12 mouse cellular contexts compared by ENCODE assay signal in the genomic region with DNA sequence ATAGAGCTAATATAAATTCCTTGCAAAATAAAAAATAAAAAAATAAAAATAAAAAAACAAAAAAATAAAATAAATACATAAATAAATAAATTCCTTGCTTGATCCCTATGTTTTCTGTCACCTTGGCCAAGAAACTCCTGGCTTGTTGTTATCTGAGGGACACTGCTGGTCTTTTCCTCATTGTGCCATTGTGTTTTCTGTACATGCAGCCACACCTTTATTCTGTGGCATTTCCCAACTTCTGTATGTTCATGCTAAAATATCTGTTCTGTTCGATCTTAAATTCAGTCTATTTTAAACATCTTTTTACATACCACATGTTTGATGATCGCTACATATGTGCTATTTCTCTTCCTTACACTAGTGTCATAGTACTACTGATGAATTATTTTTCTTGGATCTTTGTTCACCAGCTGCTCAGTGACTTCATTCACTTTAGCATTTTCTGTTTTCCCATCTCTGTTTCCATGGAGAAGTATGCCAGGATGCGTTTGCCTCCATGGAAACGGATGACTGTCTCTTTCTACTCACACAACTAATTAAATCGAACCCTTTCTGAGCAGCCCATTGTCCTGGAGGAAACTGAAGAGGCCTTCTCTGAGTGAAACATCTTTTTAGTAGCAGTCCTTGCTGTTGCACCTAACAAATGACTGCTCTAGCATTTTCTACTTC. TPM values are rescaled to one million over a fixed set of nuclear protein-coding genes. Genes with fewer than 3 reads are reported as not detected.
DNase-seq lines count a peak whose midpoint lies in the region; ATAC-seq lines count a peak whose summit lies in the region.
"Had no signal": no experiment of that assay in that cellular context is flagged by ENCODE, and none has a peak within 500 bp of the region (broad histone marks: within the 10 kb centered on the region; RNA-seq: fewer than 3 reads in every experiment).

No protein-coding gene starts in this region.

- peak overlapping the region; percentile 69 for H3K27ac ChIP-seq in hindbrain, embryonic 13.5 days
- peak overlapping the region; percentile 55; the same call in 1 of the 2 replicates for H3K27ac ChIP-seq in midbrain, embryonic 12.5 days (replicated peaks)
- no peak overlapping the region for H3K27ac ChIP-seq in kidney, embryonic 14.5 days (ENCODE audit: low read depth, low read length)
- H3K27ac ChIP-seq in heart, embryonic 12.5 days (ENCODE audit: poor library complexity, severe bottlenecking) = no peak overlapping the region
- H3K27ac ChIP-seq: limb, embryonic 15.5 days had no signal

- H3K4me1 ChIP-seq in hindbrain, embryonic 13.5 days (replicated peaks) = no peaks in the 10 kb centered on the region; the same call in 1 of the 2 replicates
- H3K4me1 ChIP-seq in midbrain, embryonic 12.5 days = peaks cover 7% of the 10 kb centered on the region
- H3K4me1 ChIP-seq in kidney, embryonic 14.5 days (ENCODE audit: control insufficient read depth, insufficient read depth, low read length) = no peaks in the 10 kb centered on the region
- no peaks in the 10 kb centered on the region for H3K4me1 ChIP-seq in heart, embryonic 12.5 days (replicated peaks)
- H3K4me1 ChIP-seq: limb, embryonic 15.5 days had no signal

- no peaks in the 10 kb centered on the region for H3K9me3 ChIP-seq in hindbrain, embryonic 13.5 days
- no peaks in the 10 kb centered on the region for H3K9me3 ChIP-seq in midbrain, embryonic 12.5 days
- H3K9me3 ChIP-seq in kidney, embryonic 14.5 days (ENCODE audit: control insufficient read depth, low read length) = no peaks in the 10 kb centered on the region
- no peaks in the 10 kb centered on the region for H3K9me3 ChIP-seq in heart, embryonic 12.5 days (replicated peaks)
- H3K9me3 ChIP-seq: limb, embryonic 15.5 days had no signal

- H3K36me3 ChIP-seq in hindbrain, embryonic 13.5 days = peaks cover 6% of the 10 kb centered on the region
- H3K36me3 ChIP-seq in midbrain, embryonic 12.5 days = 0 out of 2 replicates have a peak, but pooled peaks cover 4% of the 10 kb centered on the region
- no peaks in the 10 kb centered on the region; the same call in 1 of the 2 replicates for H3K36me3 ChIP-seq in kidney, embryonic 14.5 days (ENCODE audit: control insufficient read depth, insufficient read depth, low read length)
- H3K36me3 ChIP-seq in heart, embryonic 12.5 days = peaks cover 16% of the 10 kb centered on the region

- H3K9ac ChIP-seq in hindbrain, embryonic 13.5 days = no peak overlapping the region
- H3K9ac ChIP-seq in midbrain, embryonic 12.5 days (replicated peaks) = no peak overlapping the region
- H3K9ac ChIP-seq in kidney, embryonic 14.5 days (ENCODE audit: low read depth, low read length) = no peak overlapping the region
- no peak overlapping the region for H3K9ac ChIP-seq in heart, embryonic 12.5 days
- H3K9ac ChIP-seq: limb, embryonic 15.5 days had no signal

- no peak overlapping the region for H3K4me2 ChIP-seq in hindbrain, embryonic 13.5 days
- peak overlapping the region; percentile 10; the same call in 1 of the 2 replicates for H3K4me2 ChIP-seq in midbrain, embryonic 12.5 days (replicated peaks)
- no peak overlapping the region for H3K4me2 ChIP-seq in kidney, embryonic 14.5 days (replicated peaks; ENCODE audit: low read depth, low read length)
- H3K4me2 ChIP-seq in heart, embryonic 12.5 days = no peak overlapping the region
- H3K4me2 ChIP-seq: limb, embryonic 15.5 days had no signal

- DNase-seq in right cerebral cortex, adult 18-20 months = peak; percentile 15
- DNase-seq in right cerebral cortex, postnatal 4 days = no peak
- peak; percentile 48 for DNase-seq in telencephalon, adult 2 months (ENCODE audit: low read depth, low spot score)
- DNase-seq in adrenal gland, postnatal 25 days = no peak
- DNase-seq: cerebellum, adult 11-12 months; kidney, adult 11 months; thymus, adult 18-20 months had no signal

- peak; percentile 83 for ATAC-seq in hindbrain, embryonic 13.5 days (ENCODE audit: low FRiP score)
- peak; percentile 89 for ATAC-seq in midbrain, embryonic 12.5 days (ENCODE audit: low FRiP score, low read depth)
- ATAC-seq in kidney, embryonic 14.5 days (ENCODE audit: low FRiP score, low TSS enrichment) = no peak
- no peak for ATAC-seq in heart, embryonic 12.5 days (ENCODE audit: insufficient number of reproducible peaks, low FRiP score)

- no peak overlapping the region for H3K4me3 ChIP-seq in hindbrain, embryonic 13.5 days
- no peak overlapping the region for H3K4me3 ChIP-seq in midbrain, embryonic 12.5 days
- no peak overlapping the region for H3K4me3 ChIP-seq in kidney, embryonic 14.5 days (ENCODE audit: low read length)
- no peak overlapping the region for H3K4me3 ChIP-seq in heart, embryonic 12.5 days
- H3K4me3 ChIP-seq: limb, embryonic 15.5 days had no signal

- no peaks in the 10 kb centered on the region for H3K27me3 ChIP-seq in hindbrain, embryonic 13.5 days
- H3K27me3 ChIP-seq in midbrain, embryonic 12.5 days = no peaks in the 10 kb centered on the region
- no peaks in the 10 kb centered on the region for H3K27me3 ChIP-seq in kidney, embryonic 14.5 days (ENCODE audit: control insufficient read depth, insufficient read depth, low read length)
- no peaks in the 10 kb centered on the region for H3K27me3 ChIP-seq in heart, embryonic 12.5 days (replicated peaks)
- H3K27me3 ChIP-seq: limb, embryonic 15.5 days had no signal

- 21% methylated on average over 5 of the region's 5 CpGs for WGBS in hindbrain, embryonic 13.5 days
- WGBS in midbrain, embryonic 12.5 days = 25% methylated on average over 5 of the region's 5 CpGs
- WGBS in kidney, embryonic 14.5 days = 84% methylated on average over 5 of the region's 5 CpGs
- 81% methylated on average over 5 of the region's 5 CpGs for WGBS in heart, embryonic 12.5 days

RNA-seq across cellular contexts. Expression of gene Invs, which starts 7.7 kb away (rescaled TPM):
- 6.8 and 8.6 TPM in 2 replicates for polyA plus RNA-seq in hindbrain, embryonic 13.5 days (2015; fragmentation: Nextera tagmentation; extraction: Ambion mirVana)
- 10.5 and 10.8 TPM in 2 replicates for polyA plus RNA-seq in midbrain, embryonic 12.5 days (2016; fragmentation: Nextera tagmentation; extraction: Ambion mirVana)
- 7.8 and 11.6 TPM in 2 replicates for polyA plus RNA-seq in kidney, embryonic 14.5 days (2014; fragmentation: Nextera tagmentation; extraction: Ambion mirVana)
- polyA plus RNA-seq in heart, embryonic 12.5 days (2016; fragmentation: Nextera tagmentation; extraction: Ambion mirVana) = 5.9 and 6.6 TPM in 2 replicates
- 13.6 and 15.3 TPM in 2 replicates for total RNA-seq in adrenal gland, postnatal 25 days (2021)

RNA-seq across cellular contexts. Expression of gene Erp44, which starts 7.9 kb away (rescaled TPM):
- 66.1 and 66.3 TPM in 2 replicates for polyA plus RNA-seq in hindbrain, embryonic 13.5 days (2015; fragmentation: Nextera tagmentation; extraction: Ambion mirVana)
- polyA plus RNA-seq in midbrain, embryonic 12.5 days (2016; fragmentation: Nextera tagmentation; extraction: Ambion mirVana) = 70.7 and 70.9 TPM in 2 replicates
- polyA plus RNA-seq in kidney, embryonic 14.5 days (2014; fragmentation: Nextera tagmentation; extraction: Ambion mirVana) = 67.0 and 79.4 TPM in 2 replicates
- polyA plus RNA-seq in heart, embryonic 12.5 days (2016; fragmentation: Nextera tagmentation; extraction: Ambion mirVana) = 67.7 and 72.0 TPM in 2 replicates
- 53.1 and 63.1 TPM in 2 replicates for total RNA-seq in adrenal gland, postnatal 25 days (2021)

Comparison
In these comparisons a context has a peak if more than half of its experiments do, and no peak if none do; other contexts are left out.
1. DNase-seq: peak in right cerebral cortex, adult 18-20 months (single experiment) and telencephalon, adult 2 months (single experiment); none in right cerebral cortex, postnatal 4 days (single experiment) and adrenal gland, postnatal 25 days (single experiment).
2. ATAC-seq: peak in hindbrain, embryonic 13.5 days (single experiment) and midbrain, embryonic 12.5 days (single experiment); none in kidney, embryonic 14.5 days (single experiment) and heart, embryonic 12.5 days (single experiment).
3. H3K27ac ChIP-seq: peak in hindbrain, embryonic 13.5 days (single experiment) and midbrain, embryonic 12.5 days (single experiment); none in kidney, embryonic 14.5 days (single experiment) and heart, embryonic 12.5 days (single experiment).